Mouse (Mus musculus): ENCODE data around the gene Ide.
"Not testable (repeated sequence)": the region's sequence is repeated elsewhere in the genome, so short reads cannot be mapped to it uniquely, and the experiment has no call there.

Gene Ide

DNA sequence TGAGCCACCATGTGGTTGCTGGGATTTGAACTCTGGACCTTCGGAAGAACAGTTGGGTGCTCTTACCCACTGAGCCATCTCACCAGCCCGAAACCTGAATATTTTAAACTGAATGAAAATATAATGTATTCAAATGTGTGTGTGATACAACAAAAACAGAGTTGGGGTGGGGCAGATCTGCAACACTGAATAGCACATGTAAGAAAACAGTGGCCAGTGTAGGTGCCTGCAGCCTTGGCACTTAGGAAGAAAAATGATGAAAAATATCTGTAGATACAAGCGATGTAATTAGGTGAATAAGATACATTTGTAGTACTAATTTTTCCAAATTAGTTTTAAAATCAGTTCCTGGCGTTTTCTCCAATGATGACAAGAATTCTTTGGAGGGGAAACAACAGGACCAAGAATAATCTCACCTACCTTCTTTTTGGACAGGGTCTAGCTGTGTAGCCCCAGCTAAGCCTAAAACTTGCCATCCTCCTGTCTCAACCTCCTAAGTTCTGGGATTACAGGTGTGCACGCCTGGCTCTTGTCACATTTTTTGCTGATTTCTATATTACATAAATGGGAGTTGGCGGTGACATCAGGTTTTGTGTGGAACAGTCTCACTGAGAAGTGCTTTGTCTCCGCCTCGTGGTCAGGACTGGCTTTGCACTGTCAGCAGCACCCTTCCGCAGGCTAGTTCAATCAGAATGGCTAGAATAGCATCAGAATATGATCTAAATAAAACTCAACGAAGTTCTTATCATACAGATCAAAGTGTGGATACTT, 72.1 kb downstream of the Ide start:
- DNase-seq (ENCODE audit: inconsistent ontology term) = peak; percentile 70

GRCm38 (mm10) chr19:37263943-37264897, 73.4 kb downstream of the Ide start:
- peak; percentile 98 for DNase-seq (ENCODE audit: inconsistent ontology term)

GRCm38 (mm10) chr19:37263566-37263942, 74.1 kb downstream of the Ide start:
- no peak for DNase-seq (ENCODE audit: inconsistent ontology term)

DNA sequence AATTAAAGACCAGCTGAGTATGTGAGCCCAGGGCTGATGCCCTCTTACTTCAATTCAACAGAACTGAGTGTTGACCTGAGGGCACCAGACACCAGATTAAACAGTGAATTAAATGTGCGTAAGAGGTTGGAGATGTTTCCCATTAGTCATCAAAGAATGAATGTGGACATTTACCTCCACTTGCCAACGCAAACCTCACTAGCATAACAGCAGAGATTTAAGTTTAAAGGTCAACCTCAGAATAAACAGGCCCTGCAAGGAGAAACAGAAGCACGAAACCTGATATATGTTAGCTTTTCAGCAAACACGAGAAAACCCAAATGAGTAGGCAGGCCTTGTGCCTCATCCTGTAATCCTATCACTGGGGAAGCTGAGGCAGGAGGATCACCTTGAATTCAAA, 75.3 kb downstream of the Ide start:
- peak; percentile 7 for DNase-seq (ENCODE audit: inconsistent ontology term)

GRCm38 (mm10) chr19:37255321-37255720, 82.3 kb downstream of the Ide start:
- DNase-seq (ENCODE audit: inconsistent ontology term) = no peak

GRCm38 (mm10) chr19:37252104-37252503, 85.5 kb downstream of the Ide start:
- no peak for DNase-seq (ENCODE audit: inconsistent ontology term)

- DNase-seq (ENCODE audit: inconsistent ontology term) = no peak
Observed at GRCm38 (mm10) chr19:37248199-37248598, 89.5 kb downstream of the Ide start.

DNA sequence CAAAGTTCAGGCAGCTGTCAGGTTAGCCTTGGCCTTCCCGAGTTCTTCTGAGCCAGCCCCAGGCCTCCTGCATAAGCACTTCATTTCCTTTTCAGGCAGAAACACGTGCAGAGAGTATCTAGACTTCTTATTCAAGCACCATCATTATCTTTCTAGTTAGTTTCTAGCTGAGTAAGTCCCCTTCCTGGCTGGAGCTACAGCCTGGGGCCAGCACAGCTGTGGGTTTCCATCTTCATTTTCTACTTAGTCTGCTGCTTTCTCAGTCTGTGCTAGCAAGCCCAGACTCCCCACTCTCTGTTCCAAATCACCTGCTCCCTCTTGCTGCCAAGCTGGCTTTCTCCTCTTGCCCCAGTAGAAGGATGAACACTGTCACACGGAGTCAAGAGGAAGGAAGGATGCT, 90.8 kb downstream of the Ide start:
- DNase-seq (ENCODE audit: inconsistent ontology term) = no peak

GRCm38 (mm10) chr19:37242707-37243106, 94.9 kb downstream of the Ide start:
- DNase-seq (ENCODE audit: inconsistent ontology term) = no peak

DNA sequence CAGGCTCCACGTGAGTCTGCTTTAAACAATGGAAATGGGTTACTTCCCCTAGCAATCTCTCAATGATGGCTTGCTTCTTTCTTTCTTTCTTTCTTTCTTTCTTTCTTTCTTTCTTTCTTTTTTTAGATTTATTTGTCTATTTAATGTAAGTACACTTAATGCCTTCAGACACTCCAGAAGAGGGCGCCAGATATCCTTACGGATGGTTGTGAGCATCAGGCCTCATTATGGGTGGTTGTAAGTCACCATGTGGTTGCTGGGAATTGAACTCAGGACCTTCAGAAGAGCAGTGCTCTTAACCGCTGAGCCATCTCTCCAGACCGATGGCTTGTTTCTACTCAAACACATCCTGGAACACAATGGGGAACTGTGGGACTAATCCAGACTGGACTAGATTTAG, 96.5 kb downstream of the Ide start:
- DNase-seq (ENCODE audit: inconsistent ontology term) = no peak

GRCm38 (mm10) chr19:37239096-37239495, 98.6 kb downstream of the Ide start:
- peak; percentile 31 for DNase-seq (ENCODE audit: inconsistent ontology term)

DNA sequence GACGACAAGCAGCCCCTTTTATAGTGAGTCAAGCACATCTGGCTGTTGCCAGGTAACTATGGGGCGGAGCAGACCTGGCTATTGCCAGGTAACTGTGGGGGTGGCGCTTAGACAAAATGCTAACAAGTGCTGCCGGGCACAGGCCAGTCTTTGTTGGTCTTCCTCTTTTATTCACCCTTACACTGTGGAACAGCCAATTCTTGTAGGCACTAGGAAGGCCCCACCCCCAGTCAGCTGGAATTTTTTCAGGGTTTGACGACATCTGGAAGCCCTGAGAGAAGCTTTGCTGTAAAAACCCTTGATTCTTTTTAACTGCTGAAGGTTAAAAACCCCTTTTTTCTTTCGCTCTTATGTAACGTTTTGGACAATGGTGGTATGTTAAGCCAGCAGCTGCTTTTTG, 99.0 kb downstream of the Ide start:
- no peak for DNase-seq (ENCODE audit: inconsistent ontology term)

- DNase-seq (ENCODE audit: inconsistent ontology term) = no peak
Observed at GRCm38 (mm10) chr19:37237712-37238437, 99.8 kb downstream of the Ide start.

GRCm38 (mm10) chr19:37237306-37237705, 100.3 kb downstream of the Ide start:
- DNase-seq (ENCODE audit: inconsistent ontology term) = no peak

- no peak for DNase-seq (ENCODE audit: inconsistent ontology term)
Observed at GRCm38 (mm10) chr19:37235818-37236217, 101.8 kb downstream of the Ide start.

- DNase-seq (ENCODE audit: inconsistent ontology term) = peak; percentile 11
Observed at GRCm38 (mm10) chr19:37233561-37234539, 103.8 kb downstream of the Ide start.

- not testable (repeated sequence) for DNase-seq (ENCODE audit: inconsistent ontology term)
Observed at GRCm38 (mm10) chr19:37232598-37232997, 105.1 kb downstream of the Ide start.

- no peak for DNase-seq (ENCODE audit: inconsistent ontology term)
Observed at GRCm38 (mm10) chr19:37225197-37225862, 112.3 kb downstream of the Ide start.

Measured in Muller cell, postnatal 12 days (primary cell).